Mouse (Mus musculus) kidney, postnatal 25 days (tissue): ENCODE measurements around the gene Tns1.

Experiments used
- DNase-seq, 2 experiments: peaks; one replicate each; pipeline ENCODE4 v3.0.0; 2021; ENCODE audit warnings: mixed read lengths in 2 of 2

Gene Tns1

GRCm38 (mm10) chr1:73908081-73908960 is 215.9 kb downstream of the Tns1 start:
- DNase-seq: peak; percentile 25 to 63

DNA sequence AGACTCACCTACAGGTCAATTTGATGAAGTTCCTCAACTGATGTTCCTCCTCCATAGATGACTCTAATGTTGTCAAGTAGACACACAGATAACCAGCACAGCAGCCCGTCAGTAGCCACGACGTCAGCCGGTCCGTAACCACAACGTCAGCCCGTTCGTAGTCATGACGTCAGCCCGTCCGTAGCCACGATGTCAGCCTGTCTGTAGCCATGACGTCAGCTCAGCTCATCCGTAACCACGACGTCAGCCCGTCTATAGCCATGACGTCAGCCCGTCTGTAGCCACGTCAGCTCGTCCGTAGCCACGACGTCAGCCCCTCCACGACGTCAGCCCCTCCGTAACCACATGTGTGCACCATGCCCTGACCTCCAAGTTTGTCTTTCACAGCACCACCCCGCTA is 217.1 kb downstream of the Tns1 start:
- peak in 1 of 2 experiments; percentile 35 for DNase-seq

GRCm38 (mm10) chr1:73906376-73906775 is 217.9 kb downstream of the Tns1 start:
- peak; percentile 54 to 64 for DNase-seq

DNA sequence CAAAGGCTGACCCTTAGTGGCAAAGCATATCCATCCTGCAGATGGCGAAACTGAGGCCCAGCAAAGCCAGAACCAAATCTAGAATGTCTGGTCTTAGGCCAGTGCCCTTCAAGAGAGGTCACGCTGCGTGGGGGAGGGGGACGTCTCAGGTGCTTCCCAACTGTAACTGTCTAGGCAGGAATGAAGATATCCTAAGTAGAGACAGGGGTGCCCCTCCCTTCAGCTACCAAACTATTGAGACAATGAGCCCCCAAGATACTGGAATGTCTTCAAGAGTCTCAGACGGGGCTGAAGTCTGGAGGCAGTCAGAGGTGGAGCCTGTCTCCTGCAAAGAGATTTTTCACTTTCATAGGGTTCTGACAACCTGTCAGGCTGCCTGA is 218.4 kb downstream of the Tns1 start:
- peak; percentile 52 to 59 for DNase-seq

- DNase-seq: peak; percentile 25 to 64
Observed at GRCm38 (mm10) chr1:73905111-73905810, 219.0 kb downstream of the Tns1 start.

- peak; percentile 1 to 43 for DNase-seq
Observed at GRCm38 (mm10) chr1:73904641-73905040, 219.6 kb downstream of the Tns1 start.

- peak in 1 of 2 experiments; percentile 33 for DNase-seq
Observed at GRCm38 (mm10) chr1:73903035-73903434, 221.2 kb downstream of the Tns1 start.

- peak; percentile 77 to 81 for DNase-seq
Observed at GRCm38 (mm10) chr1:73902171-73902991, 221.9 kb downstream of the Tns1 start.

GRCm38 (mm10) chr1:73901496-73901899 is 222.8 kb downstream of the Tns1 start:
- DNase-seq: peak; percentile 71 to 77

- peak in 1 of 2 experiments; percentile 24 for DNase-seq
Observed at GRCm38 (mm10) chr1:73895451-73895850, 228.8 kb downstream of the Tns1 start.

GRCm38 (mm10) chr1:73880731-73881130 is 243.5 kb downstream of the Tns1 start:
- DNase-seq: no peak

GRCm38 (mm10) chr1:73875676-73876218 is 248.5 kb downstream of the Tns1 start:
- DNase-seq: no peak

- no peak for DNase-seq
Observed at GRCm38 (mm10) chr1:73864314-73864713, 259.9 kb downstream of the Tns1 start.

DNA sequence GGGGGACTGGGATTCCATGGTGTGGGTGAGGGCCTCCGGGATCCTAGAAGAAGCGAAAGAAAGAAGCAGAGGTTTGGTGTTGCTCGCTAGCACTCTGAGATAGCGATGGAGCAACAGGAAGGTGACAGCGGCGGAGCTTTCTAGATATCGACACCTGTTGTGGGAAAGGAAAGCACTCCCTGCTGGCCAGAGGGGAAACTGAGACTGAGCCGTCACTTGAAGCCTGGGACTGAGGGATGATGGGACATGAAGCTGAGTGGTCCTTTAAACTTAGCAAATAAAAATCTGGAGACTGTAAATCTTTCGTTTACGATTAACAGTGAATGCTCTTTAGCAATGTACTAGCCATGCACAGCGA is 261.2 kb downstream of the Tns1 start:
- no peak for DNase-seq

DNA sequence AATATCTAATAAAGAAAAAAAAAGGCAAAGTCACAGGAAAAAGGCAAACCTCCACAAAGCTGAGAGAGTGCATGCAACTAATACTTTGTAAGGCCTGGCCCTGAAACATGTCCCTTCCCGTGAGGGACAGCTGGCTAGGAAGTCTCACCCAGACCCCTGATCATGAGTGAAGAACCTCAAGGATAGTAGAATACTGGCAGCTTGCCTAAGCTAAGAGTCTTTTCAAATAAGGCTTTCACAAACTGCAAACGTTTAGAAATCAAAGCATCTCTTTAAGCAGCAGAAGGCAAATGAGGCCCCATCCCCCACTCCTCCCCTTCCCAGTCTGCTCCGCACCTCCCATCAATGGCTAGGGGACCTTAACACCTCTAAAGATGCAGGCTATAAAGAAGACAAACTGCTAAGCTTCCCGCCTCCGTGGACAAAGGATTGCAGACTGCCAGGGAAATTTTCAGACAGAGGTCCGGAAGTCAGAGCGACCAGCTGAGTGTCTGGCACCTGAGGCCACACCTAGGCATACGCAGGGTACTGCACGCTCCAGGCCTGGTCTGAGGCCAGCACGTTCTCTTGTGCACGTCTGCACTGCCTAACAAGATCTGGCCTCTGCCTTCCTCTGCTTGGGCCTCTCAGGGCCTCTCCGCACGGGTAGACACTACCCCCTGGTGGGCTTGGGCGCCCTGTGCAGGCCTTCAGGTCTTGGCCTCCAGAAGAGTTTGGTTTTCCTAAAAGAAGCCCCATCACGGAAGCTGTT is 261.8 kb downstream of the Tns1 start:
- DNase-seq: peak; percentile 80 to 89

DNA sequence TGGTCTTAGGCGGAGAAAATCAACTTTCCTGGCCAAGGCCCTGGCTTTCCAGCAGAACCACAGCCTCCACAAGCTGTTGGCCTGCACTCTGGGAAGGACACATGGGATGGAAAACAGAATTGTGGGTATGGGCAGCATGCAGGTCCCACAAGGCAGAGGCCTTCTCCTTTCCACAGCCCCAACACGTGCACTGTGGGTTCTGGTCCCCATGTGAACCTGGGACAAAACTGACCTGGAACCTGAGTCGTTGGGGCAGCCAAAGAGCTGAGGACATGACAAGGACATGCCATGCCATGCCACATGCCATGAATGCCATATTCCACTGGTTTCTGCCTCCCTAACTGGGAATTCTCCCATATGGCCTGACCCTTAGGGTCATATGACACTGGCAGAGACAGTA is 263.8 kb downstream of the Tns1 start:
- no peak for DNase-seq
